Mouse (Mus musculus) heart, postnatal 0 days (tissue): ENCODE measurements around the gene Prrt3. TPM values are rescaled to one million over a fixed set of nuclear protein-coding genes. Genes with fewer than 3 reads are reported as not detected.

ENCODE experiments used
- ATAC-seq: fragments of 200-750 bp; cut with Nextera tagmentation; 2 replicates; pipeline ENCODE4 v1.8.0; 2017; ENCODE audit warnings: low read depth, moderate number of reproducible peaks, moderate library complexity; ENCODE audit not compliant: insufficient read depth
- DNase-seq: peaks from one replicate; pipeline ENCODE4 v3.0.0-alpha.2; 2016; ENCODE audit warnings: low spot score
- H3K27ac ChIP-seq: fragments of 300-500 bp; sonication (generic); 2 replicates; pipeline ENCODE4 v1.5.1; 2014; ENCODE audit warnings: low read depth, mild to moderate bottlenecking
- H3K27me3 ChIP-seq: fragments of 300-500 bp; sonication (generic); 2 replicates; pipeline ENCODE4 v1.6.1; 2014; ENCODE audit warnings: low read length, mixed read lengths; ENCODE audit not compliant: control insufficient read depth, insufficient read depth
- H3K36me3 ChIP-seq: fragments of 300-500 bp; sonication (generic); replicated peaks from 2 replicates; pipeline ENCODE4 v1.6.1; 2014; ENCODE audit warnings: low read length, mixed read lengths; ENCODE audit not compliant: control insufficient read depth, insufficient read depth
- H3K4me1 ChIP-seq: fragments of 300-500 bp; sonication (generic); 2 replicates; pipeline ENCODE4 v1.6.1; 2014; ENCODE audit warnings: antibody characterized with exemption; ENCODE audit not compliant: control insufficient read depth, insufficient read depth
- H3K4me2 ChIP-seq: fragments of 300-500 bp; sonication (generic); 2 replicates; pipeline ENCODE4 v1.6.1; 2014; ENCODE audit warnings: low read depth, mild to moderate bottlenecking, low read length, moderate library complexity
- H3K4me3 ChIP-seq: fragments of 300-500 bp; sonication (generic); 2 replicates; pipeline ENCODE4 v1.5.1; 2014; ENCODE audit warnings: low read depth, low read length
- H3K9ac ChIP-seq: fragments of 300-500 bp; sonication (generic); replicated peaks from 2 replicates; pipeline ENCODE4 v1.6.1; 2014; ENCODE audit warnings: low read depth, low read length, mixed read lengths
- H3K9me3 ChIP-seq: fragments of 300-500 bp; sonication (generic); replicated peaks from 2 replicates; pipeline ENCODE4 v1.6.1; 2016; ENCODE audit warnings: low read length; ENCODE audit not compliant: control insufficient read depth
- CTCF ChIP-seq: IDR thresholded peaks from 2 replicates; pipeline ENCODE4 v1.5.1; 2016; ENCODE audit warnings: antibody characterized with exemption, control low read depth, low read depth
- EP300 ChIP-seq: IDR thresholded peaks from 2 replicates; pipeline ENCODE4 v1.6.1; 2016; ENCODE audit warnings: antibody characterized with exemption, low read depth
- WGBS: fragments of 180-500 bp; shearing (Covaris S2); extraction: QIAGEN DNeasy Blood & Tissue Kit; methylation state at CpG from one replicate; pipeline ENCODE4 v1.1.7; 2014; 5-methylcytosine and 5-hydroxymethylcytosine counted together
- polyA plus RNA-seq: library from polyadenylated mRNA; unstranded; fragments of >200 nt; fragmentation: Nextera tagmentation; extraction: Ambion mirVana; gene quantifications from 2 replicates; pipeline ENCODE4 v1.2.1, GENCODE M21; 2015
- total RNA-seq: library from RNA; depleted of rRNA; stranded (reverse); fragments of >200 nt; gene quantifications from 2 replicates; pipeline ENCODE4 v1.2.3, GENCODE M21; 2014; ENCODE audit warnings: low replicate concordance

Prrt3 gene
- total and polyA plus RNA-seq, 2 experiments from 2014 or later, result 0.20 TPM; not detected in 1

- peak; percentile 90 for ATAC-seq
- no peaks in the 10 kb centered on the region for H3K9me3 ChIP-seq
- under 1% methylated on average over 47 of the region's 47 CpGs for WGBS
- peak within 1 kb of the TSS; percentile 85 for H3K9ac ChIP-seq
- TF ChIP-seq CTCF (peak; percentile 5; the same call in 1 of the 2 replicates), EP300 (no peak)
- H3K36me3 ChIP-seq, result peaks cover 15% of the 10 kb centered on the region
- no peaks in the 10 kb centered on the region for H3K27me3 ChIP-seq
- H3K4me3 ChIP-seq, result peak within 1 kb of the TSS; percentile 93
- H3K4me2 ChIP-seq, result peak within 1 kb of the TSS; percentile 73
- peak within 1 kb of the TSS; percentile 84 for H3K27ac ChIP-seq
- peak; percentile 60 for DNase-seq
- peaks cover 15% of the 10 kb centered on the region for H3K4me1 ChIP-seq
Observed at GRCm38 (mm10) chr6:113530932-113531839, 29.5 kb upstream of the Prrt3 start, which contains the start of the genes Emc3 and Fancd2. TSS of gene Emc3 (minus strand) at chr6:113531652. TSS of gene Fancd2 (plus strand) at chr6:113531682.

DNA sequence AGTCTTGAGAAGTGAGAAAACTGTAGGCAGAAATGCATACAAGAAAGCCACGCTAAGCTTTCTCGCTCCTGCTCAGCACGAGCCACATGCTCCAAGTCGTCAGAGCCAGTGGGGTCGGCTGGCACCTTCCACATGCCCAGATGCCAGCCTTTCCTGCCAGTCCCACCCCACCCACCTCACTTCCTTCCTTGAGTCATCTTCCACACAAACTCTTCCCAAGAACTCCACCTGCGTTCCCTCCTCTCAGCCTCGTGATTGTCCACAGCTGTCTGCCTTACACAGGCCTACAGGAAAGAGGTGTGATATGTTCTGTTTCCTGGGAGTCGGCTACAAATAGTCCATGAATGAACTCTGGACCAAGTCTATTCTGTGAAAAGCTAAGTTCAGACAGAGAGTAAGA, 21.7 kb upstream of the Prrt3 start:
- H3K4me3 ChIP-seq, result no peak overlapping the region
- no peak overlapping the region for H3K4me2 ChIP-seq
- no peak overlapping the region for H3K27ac ChIP-seq
- no peaks in the 10 kb centered on the region for H3K9me3 ChIP-seq
- H3K9ac ChIP-seq, result no peak overlapping the region
- TF ChIP-seq CTCF (no peak), EP300 (no peak)
- peaks cover 60% of the 10 kb centered on the region for H3K36me3 ChIP-seq
- no peaks in the 10 kb centered on the region for H3K27me3 ChIP-seq
- no peaks in the 10 kb centered on the region for H3K4me1 ChIP-seq
- DNase-seq (no peak), ATAC-seq (no peak)
- 74% methylated on average over 8 of the region's 8 CpGs for WGBS

- TF ChIP-seq EP300 (no peak), CTCF (no peak)
Observed at GRCm38 (mm10) chr6:113522310-113522709, 20.6 kb upstream of the Prrt3 start.

DNA sequence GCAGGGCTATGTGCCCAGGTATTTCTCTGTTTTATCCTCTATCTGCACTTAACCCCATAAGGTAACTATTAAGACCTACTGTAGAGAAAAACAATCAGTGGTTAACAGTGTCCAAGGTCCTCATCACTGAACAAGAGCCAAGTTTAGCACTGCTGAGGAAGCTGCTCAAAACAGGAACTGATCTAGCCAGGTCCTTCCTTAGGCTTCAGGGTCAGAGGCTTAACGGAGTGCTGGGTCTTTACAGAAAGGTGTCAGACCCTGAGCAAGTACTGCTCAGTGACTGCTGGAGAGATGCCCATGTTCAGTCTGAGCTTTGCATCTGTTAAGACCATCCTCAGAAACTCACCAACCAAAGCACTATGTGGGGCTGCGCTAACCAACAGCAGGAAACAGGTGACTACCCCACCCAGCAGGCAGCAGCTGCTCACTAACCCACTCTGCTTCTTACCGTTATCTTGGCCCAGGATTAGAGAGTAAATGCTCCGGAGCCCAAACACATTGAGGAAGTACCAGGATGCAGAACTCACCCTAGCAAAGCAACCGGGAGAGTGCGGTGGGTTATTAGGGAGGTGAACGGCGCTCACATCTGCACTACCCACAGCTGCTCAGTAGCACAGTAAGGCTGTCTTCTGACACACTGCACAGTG, 15.8 kb upstream of the Prrt3 start:
- no peak overlapping the region for H3K9ac ChIP-seq
- ATAC-seq, result no peak
- no peak for DNase-seq
- TF ChIP-seq EP300, result no peak
- TF ChIP-seq CTCF, result no peak
- 83% methylated on average over 8 of the region's 8 CpGs for WGBS
- H3K27me3 ChIP-seq, result no peaks in the 10 kb centered on the region
- peak overlapping the region; percentile 43; the same call in 1 of the 2 replicates for H3K27ac ChIP-seq
- no peaks in the 10 kb centered on the region for H3K9me3 ChIP-seq
- no peak overlapping the region for H3K4me2 ChIP-seq
- no peak overlapping the region for H3K4me3 ChIP-seq
- H3K36me3 ChIP-seq, result peaks cover 94% of the 10 kb centered on the region
- no peaks in the 10 kb centered on the region for H3K4me1 ChIP-seq

More at GRCm38 (mm10) chr6:113522310-113522709, 20.6 kb upstream of the Prrt3 start:
- Histone ChIP-seq H3K36me3 (peaks cover 71% of the 10 kb centered on the region), H3K27me3 (no peaks in the 10 kb centered on the region), H3K9ac (no peak overlapping the region), H3K4me2 (no peak overlapping the region), H3K27ac (no peak overlapping the region), H3K9me3 (no peaks in the 10 kb centered on the region), H3K4me1 (no peaks in the 10 kb centered on the region), H3K4me3 (no peak overlapping the region)
- ATAC-seq (no peak), DNase-seq (no peak)
- WGBS, result 79% methylated on average over 1 of the region's 1 CpGs

GRCm38 (mm10) chr6:113514600-113514999, 12.9 kb upstream of the Prrt3 start:
- ATAC-seq (no peak), DNase-seq (no peak)
- no peak overlapping the region for H3K4me2 ChIP-seq
- H3K4me3 ChIP-seq, result no peak overlapping the region
- no peaks in the 10 kb centered on the region for H3K9me3 ChIP-seq
- TF ChIP-seq CTCF, result no peak
- no peak for TF ChIP-seq EP300
- 93% methylated on average over 3 of the region's 3 CpGs for WGBS
- no peaks in the 10 kb centered on the region for H3K4me1 ChIP-seq
- H3K9ac ChIP-seq, result no peak overlapping the region
- no peaks in the 10 kb centered on the region for H3K27me3 ChIP-seq
- H3K27ac ChIP-seq, result no peak overlapping the region
- peaks cover 70% of the 10 kb centered on the region for H3K36me3 ChIP-seq
